In genomic region chr5:111096750-111097149, GRCm38 (mm10) we compare ENCODE assay signal across 13 mouse cellular contexts.
A peak's percentile ranks its signal among the peaks of the same experiment; 100 is the strongest.
DNase-seq lines count a peak whose midpoint lies in the region; ATAC-seq and TF ChIP-seq lines count a peak whose summit lies in the region.
"Had no signal": no experiment of that assay in that cellular context is flagged by ENCODE, and none has a peak within 500 bp of the region (broad histone marks: within the 10 kb centered on the region; RNA-seq: fewer than 3 reads in every experiment).

No protein-coding gene starts in this region.

- no peak for TF ChIP-seq POLR2A in lung, adult 2 months (IDR thresholded peaks at IDR 0.05; ENCODE audit: borderline replicate concordance, extremely low read depth, low read depth, low read length)

- no peak overlapping the region for H3K4me3 ChIP-seq in lung, adult 2 months (replicated peaks; ENCODE audit: extremely low read depth, low read depth, low read length)
- H3K4me3 ChIP-seq in embryonic facial prominence, embryonic 12.5 days, result no peak overlapping the region
- no peak overlapping the region for H3K4me3 ChIP-seq in hindbrain, embryonic 13.5 days
- H3K4me3 ChIP-seq: heart, embryonic 12.5 days had no signal

- ATAC-seq in embryonic facial prominence, embryonic 12.5 days (ENCODE audit: insufficient number of reproducible peaks, insufficient read depth, low FRiP score, low TSS enrichment), result no peak
- no peak for ATAC-seq in hindbrain, embryonic 13.5 days (ENCODE audit: low FRiP score)

- no peaks in the 10 kb centered on the region for H3K27me3 ChIP-seq in embryonic facial prominence, embryonic 12.5 days
- no peaks in the 10 kb centered on the region for H3K27me3 ChIP-seq in hindbrain, embryonic 13.5 days

- WGBS in lung, adult 2 months, result 61% methylated on average over 5 of the region's 5 CpGs
- WGBS in embryonic facial prominence, embryonic 12.5 days, result 47% methylated on average over 5 of the region's 5 CpGs
- WGBS in hindbrain, embryonic 13.5 days, result 25% methylated on average over 5 of the region's 5 CpGs

- peaks cover 18% of the 10 kb centered on the region for H3K36me3 ChIP-seq in embryonic facial prominence, embryonic 12.5 days
- H3K36me3 ChIP-seq in hindbrain, embryonic 13.5 days, result peaks cover 22% of the 10 kb centered on the region

- no peak overlapping the region for H3K4me2 ChIP-seq in embryonic facial prominence, embryonic 12.5 days (replicated peaks)
- no peak overlapping the region for H3K4me2 ChIP-seq in hindbrain, embryonic 13.5 days
- H3K4me2 ChIP-seq: heart, embryonic 12.5 days had no signal

- DNase-seq in lung, postnatal 36 days, result peak; percentile 24
- no peak for DNase-seq in lung, adult 2 months
- peak; percentile 49 for DNase-seq in skeletal muscle tissue, adult 2 months (ENCODE audit: low read depth, low spot score)
- DNase-seq in layer of hippocampus, adult 9-11 months, result no peak
- DNase-seq in embryo, embryonic 10 days (ENCODE audit: low spot score), result no peak
- DNase-seq: adrenal gland, postnatal 36 days; cerebellum, adult 11 months; gastrocnemius, postnatal 10 days; right cerebral cortex, postnatal 14 days had no signal

- H3K9ac ChIP-seq in embryonic facial prominence, embryonic 12.5 days, result no peak overlapping the region
- no peak overlapping the region for H3K9ac ChIP-seq in hindbrain, embryonic 13.5 days
- H3K9ac ChIP-seq: heart, embryonic 12.5 days had no signal

- peaks cover 3% of the 10 kb centered on the region for H3K4me1 ChIP-seq in lung, adult 2 months (ENCODE audit: control insufficient read depth, insufficient read depth, low read length)
- peaks cover 32% of the 10 kb centered on the region for H3K4me1 ChIP-seq in embryonic facial prominence, embryonic 12.5 days
- H3K4me1 ChIP-seq in hindbrain, embryonic 13.5 days (replicated peaks), result peaks cover 46% of the 10 kb centered on the region

- H3K9me3 ChIP-seq in embryonic facial prominence, embryonic 12.5 days, result no peaks in the 10 kb centered on the region
- no peaks in the 10 kb centered on the region for H3K9me3 ChIP-seq in hindbrain, embryonic 13.5 days
- H3K9me3 ChIP-seq: heart, embryonic 12.5 days had no signal

- H3K27ac ChIP-seq in embryonic facial prominence, embryonic 12.5 days, result peak overlapping the region; percentile 43; the same call in 1 of the 2 replicates
- H3K27ac ChIP-seq in hindbrain, embryonic 13.5 days, result peak overlapping the region; percentile 1; the same call in 1 of the 2 replicates
- H3K27ac ChIP-seq: kidney, postnatal 0 days had no signal

- no peak for TF ChIP-seq CTCF in lung, adult 2 months (IDR thresholded peaks at IDR 0.05; ENCODE audit: insufficient read depth, low read length)

Comparison
In these comparisons a context has a peak if more than half of its experiments do, and no peak if none do; other contexts are left out.
1. DNase-seq: peak in lung, postnatal 36 days (single experiment) and skeletal muscle tissue, adult 2 months (single experiment); none in lung, adult 2 months (single experiment), layer of hippocampus, adult 9-11 months (single experiment) and embryo, embryonic 10 days (single experiment).